Mouse (Mus musculus): ENCODE data around the gene Lyve1.
A peak's percentile ranks its signal among the peaks of the same experiment; 100 is the strongest.

The Lyve1 gene

DNA sequence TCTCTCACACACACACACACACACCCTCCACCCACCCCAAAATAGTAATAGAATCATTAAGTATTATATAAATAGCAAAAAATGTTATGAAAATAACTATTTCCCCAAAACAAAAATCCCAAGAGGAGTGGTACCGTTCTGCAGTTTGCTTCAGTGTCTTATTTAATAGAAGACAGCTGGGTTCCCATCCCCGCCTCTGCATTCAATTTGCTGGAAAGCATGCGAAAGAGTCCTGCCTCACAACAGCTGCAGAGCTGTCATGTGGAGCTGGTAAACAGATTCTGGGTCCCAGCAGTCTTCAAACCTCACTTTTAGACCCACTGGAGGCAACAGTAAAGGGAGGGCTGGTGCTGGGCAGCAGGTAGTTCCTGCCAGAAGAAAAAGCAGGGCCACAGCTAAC is 54.1 kb downstream of the Lyve1 start:
- no peak for DNase-seq

DNA sequence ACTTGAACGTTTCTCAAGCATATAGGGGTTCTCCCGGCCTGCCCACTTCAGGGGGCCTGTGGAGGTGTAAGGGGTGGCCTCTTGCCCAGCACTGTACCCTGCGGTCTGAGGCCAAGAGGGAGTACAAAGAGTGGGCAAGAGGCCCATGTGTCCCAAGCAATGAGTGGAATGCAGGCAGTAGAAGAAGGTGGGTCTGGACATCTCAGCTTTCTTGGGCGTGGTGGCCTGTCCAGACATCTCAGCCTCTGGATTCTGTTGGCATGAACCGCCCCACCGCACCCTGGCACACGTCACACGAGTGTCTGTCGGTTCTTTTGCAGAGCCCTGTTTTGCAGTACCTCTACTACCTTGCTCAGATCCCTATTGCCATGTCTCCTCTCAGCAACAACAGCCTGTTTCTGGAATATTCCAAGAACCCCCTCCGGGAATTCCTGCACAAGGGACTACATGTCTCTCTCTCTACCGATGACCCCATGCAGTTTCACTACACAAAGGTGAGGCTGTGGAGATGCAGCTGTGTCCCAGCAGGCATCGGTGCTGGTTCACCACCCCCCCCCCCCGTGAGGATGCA is 55.5 kb downstream of the Lyve1 start:
- DNase-seq, result no peak

DNA sequence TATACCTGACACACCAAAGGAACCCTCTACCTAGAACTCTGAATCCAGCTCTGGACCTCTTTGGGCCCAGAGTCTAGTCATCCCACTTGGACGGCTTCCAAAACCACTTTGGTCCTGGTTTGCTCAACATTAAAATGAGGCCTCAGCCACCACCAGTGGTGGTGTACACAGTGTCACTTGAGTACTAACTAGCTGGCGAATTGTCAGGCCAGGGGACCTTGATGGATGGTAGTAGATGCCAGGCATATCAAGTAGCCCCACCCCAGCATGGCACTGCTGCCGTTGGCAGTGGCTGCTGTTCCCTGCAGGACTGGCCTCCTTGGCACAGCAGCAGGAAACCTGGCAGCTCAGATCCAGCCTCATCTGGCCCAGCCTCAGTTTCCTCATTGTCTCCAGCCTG is 58.8 kb downstream of the Lyve1 start:
- DNase-seq, result no peak

DNA sequence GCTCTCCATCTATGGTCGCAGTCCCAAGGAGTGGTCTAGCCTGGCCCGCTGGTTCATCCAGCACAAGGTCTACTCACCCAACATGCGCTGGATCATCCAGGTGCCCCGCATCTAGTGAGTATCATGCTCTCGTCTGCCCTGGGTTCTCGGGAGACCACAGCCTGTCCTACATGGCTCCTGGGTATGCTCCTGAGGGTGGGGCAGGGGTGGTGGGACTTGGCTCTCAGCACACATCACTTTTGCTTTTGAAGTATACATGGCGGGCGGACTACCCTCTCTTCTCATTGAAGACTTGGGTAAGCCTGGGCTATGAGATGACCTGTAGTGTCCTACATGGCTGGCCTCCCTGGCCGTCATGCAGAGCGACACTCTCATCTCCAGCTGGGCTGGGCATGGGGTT is 59.9 kb downstream of the Lyve1 start:
- DNase-seq, result no peak

DNA sequence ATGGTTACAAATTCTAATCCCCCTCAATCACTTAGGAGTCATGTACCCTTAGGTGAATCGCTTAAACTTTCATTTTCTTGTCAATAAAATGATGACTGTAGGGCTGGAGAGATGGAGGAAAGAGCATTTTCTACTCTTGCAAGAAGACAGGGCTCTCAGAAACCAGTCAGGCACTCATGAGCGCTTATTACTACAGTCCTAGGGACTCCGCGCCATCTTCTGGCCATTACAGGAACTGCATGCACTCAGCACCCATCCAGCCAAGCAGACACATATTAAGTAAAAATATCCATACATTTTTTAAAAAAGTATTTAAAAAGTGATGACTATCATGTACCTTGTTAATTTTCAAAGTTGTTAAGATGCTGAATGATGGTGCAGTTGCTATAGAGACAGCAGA is 62.0 kb downstream of the Lyve1 start:
- DNase-seq, result peak; percentile 83
